Mouse (Mus musculus) retina, adult 2 months (tissue): ENCODE results near the gene Msi2.

ENCODE experiments used
- DNase-seq: peaks from one replicate; pipeline ENCODE4 v3.0.0-alpha.2; 2012; ENCODE audit warnings: low read depth, low spot score

The Msi2 gene

DNA sequence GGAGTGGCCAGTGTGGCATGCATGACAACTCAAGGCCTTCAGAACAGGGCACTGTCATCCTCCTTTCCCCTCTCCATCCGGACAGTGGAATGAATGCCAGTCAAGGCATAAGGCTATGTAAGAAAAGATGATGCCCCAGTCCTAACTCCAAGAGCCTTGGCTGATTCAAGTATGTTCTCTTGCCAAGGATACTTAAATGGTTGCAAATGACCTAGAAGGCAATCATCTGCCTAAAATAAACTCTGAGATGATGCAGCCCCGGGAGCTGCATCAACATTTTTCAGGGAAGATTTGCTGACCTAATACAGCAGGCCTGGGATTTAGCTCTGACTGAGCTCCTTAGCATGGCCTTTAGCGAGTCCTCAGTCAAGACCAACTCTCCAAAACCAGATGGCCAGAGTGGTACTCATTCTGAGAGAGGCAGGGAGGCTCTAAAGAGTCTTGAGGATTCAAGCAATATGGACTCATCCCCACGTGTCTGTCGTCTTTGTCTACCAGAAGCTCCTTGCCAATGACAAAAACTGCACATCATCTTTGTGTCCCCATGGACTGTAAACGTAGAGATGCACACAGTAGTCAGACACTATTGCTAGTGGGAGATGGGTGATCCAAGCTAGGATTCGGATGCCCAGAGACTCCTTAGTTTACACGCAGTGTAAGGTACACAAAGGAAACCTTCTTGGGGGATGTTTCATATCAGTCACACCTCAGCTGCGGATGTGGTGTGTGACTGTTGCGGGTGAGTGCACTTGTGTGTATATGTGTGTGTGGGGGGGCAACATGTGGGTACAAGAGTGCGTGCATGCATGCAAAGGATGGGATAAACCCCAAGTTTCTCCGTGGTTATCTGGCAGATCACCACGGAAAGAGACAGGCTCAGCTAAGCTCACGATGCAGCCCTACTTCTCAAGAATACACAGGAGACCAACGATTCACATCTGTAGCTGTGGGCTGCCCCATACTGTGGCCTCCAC is 176.4 kb downstream of the Msi2 start:
- DNase-seq = peak; percentile 26

DNA sequence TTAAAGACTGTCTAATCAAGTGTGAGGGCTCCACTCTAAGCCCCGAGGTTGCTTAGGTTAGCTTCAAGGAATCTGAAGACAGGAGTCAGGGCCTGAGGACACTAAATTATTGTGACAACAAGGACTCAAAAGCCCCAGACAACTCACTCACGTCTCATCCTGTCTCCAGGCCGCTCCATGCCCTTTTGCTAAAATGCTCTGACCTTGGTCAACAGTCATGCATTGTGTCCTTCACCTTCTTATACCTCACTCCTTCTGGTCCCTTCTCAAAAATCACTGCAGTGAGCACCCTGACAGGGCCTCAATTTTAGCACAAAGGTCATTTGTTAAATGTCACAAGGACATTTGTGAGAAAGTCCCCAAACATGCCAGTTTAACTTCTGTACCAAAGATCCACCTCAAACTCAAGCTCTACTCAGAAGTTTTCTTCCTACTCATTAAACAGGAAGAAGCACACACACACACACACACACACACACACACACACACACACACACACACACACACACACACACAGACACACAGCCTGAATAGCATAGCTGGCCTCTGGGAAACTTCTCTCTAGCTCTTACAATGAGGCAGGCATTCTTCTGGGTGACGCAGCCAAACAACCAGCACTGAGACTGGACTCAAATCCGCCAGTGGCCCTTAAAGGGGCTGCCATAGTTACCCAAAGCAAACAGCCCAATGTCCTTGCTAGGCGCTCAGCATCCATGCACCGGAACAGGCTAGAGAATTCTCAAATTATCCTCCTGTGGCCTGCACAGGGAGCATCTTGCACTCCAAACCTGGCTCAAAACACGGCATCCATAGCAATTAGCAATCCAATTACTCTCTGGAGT is 178.5 kb downstream of the Msi2 start:
- DNase-seq = no peak

DNA sequence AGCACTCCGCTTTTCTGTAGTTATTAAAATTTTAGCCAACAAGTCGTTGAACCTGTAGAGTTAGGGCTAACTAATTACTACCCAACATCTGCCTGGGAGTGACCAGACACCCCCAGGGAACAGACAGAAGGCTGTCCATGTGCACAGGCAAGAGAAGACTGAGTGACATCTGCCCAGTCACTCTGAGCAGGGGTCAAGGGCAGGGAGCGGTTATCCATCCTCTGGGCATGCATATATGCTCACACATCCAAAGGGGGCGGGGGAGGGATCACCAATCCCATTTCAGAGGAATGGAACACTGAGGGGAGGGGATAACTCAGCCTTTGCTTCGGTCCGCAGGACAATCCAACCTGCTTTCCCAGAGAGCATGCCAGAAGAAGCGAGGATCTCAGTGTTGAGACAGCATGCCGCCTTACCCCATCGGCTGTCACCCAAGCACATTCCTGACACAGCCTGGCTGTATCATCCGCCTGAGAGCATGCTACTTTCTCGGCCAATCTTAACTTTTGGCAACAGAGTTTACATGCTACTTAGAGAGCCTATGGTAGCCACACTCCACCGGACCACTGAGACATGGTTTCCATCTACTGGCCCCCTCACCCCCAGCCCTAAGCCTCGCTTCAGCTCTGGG is 179.5 kb downstream of the Msi2 start:
- no peak for DNase-seq

DNA sequence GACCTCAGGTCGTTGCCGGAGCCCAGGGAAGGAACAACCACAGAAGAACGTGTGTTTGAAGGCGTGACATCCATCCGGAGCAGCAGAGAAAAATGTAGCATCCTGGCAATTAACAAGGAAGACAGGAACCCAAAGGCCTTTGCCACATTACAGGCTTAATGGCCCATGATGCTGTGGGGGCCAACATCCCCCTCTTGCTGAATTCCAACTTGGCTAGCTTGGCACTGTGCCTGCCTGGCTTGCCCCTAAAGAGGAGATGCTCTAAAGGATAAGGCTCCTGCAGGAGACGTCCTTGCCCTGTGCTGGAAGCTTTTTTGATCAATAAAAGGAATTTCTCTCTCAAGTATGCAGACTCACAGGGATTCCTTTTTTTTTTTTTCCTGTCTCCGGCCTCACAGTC is 181.0 kb downstream of the Msi2 start:
- DNase-seq = no peak

DNA sequence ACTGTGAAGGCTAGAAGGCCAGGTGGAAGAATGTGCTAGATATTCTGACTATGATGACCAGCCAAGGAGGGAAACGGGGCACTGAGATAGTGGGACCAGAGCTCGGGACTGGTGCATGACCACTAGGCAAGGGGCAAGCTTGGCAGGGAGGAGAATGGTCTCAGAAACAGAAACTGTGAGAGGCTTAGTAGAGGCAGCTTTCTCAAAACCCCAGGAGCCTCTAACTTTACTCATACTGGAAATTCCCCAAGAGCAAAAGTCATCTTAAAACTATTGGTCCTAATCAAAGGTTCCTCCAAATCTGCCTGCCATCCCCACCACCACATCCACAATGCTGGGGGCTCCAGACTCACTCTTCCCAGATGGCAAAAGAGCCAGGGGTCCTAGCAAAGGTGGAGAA is 181.5 kb downstream of the Msi2 start:
- DNase-seq = no peak

DNA sequence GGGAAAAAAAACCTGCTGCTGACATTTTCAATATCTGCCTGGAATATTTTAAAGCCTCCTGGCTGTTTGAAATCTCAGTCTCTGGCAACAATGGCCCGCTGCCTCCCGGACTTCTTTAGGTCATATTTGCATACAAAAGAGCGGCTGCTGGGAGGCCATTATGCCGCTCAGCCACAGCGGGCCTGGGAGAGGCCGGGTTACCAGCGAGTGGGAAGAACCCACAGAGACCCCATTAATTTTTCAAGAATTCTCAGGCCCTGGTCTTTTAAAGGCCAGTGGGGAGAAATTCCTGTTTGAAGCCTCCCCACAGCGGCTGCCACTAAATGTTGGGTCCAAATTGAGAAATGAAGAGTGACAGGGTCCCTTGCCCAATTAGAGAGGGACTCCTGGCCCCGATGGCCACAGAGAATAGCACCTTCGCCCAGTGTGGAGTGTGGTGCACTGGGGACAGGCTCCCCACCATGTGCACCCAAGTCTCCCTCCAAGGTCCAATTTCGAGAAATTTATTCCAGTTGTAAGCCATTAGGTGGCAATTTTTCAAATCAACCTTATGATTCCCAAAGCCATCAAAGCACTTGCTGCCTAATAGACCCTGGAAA is 183.9 kb downstream of the Msi2 start:
- DNase-seq = no peak

DNA sequence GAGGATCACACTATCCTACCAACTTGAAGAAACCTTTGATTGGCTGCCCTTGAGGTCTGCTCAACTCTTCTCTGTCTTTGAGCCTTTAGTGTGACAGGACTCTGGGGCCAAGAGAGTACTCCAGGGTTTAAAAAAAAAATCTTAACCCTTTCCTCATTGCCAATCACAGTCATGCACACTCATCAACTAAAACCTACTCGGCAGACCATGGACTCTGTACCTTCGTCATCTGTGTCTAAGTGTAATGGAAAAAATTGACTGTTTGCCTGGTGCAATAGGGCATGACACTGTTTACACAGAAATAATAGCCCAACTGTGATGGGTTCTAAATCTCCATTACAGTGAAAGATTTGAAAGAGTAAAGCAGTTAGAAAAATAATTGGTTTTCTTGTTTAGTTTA is 186.3 kb downstream of the Msi2 start:
- DNase-seq = no peak

DNA sequence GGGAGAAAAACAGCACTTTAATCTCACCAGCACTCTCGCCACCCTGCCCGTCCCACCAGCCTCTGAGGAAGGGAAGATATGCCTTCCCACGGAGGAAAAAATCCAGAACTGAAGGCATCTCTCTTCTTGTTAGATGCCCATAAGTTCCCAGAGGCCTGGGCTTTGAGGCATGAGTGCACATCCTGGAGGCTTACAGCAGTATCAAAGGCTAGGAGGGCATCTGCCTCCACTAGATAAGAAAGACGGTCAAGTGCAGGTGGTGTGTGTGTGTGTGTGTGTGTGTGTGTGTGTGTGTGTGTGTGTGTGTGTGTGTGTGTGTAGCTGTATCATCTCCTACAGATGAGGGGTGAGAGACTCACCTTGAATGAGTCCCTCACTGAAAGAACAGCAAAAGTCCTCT is 188.3 kb downstream of the Msi2 start:
- DNase-seq = no peak

DNA sequence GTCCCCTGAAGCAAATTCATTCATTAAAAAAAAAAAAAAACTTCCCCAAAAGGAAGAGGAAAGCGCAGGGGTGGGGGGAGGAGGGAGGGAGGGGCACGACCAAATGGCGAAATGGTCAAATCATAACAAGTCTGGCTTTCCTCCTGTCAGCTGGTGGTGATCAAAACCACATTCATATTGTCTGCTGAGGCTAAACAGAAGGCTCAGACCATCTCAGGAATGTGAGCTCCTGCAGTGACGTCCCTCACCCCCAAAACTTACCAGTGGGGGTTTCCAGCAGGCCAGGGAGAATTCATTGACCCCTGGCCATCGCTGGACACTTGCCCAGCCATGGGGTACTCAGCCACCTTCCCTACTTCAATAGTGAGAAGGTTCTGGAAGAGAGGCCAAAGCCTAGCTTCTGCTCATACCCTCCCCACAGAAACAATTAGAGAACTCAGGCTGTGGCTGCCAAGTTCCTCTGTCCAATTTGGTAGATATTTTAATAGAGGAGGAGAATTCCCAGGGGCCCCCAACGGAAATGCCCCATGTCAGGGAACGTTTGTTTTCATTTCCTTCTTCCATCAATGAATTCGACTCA is 189.7 kb downstream of the Msi2 start:
- DNase-seq = no peak

DNA sequence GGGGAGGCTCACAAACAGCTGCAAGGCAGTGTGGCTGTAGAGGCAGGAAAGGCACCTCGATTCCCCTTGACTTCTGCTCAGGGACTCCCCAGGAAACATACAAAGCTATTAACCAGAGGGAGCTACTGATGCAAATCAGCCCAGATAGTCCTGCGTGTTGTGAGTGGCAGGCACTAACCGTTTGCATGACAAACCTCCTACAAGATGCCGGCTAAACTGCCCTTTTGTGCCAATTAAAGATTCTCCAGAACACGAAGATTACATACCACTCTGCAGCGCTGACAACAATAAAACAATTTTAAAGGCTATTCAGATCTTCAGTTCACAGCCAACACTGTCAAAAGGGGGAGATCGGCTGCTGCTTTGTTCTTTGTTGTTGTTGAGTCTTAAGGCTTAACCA is 191.6 kb downstream of the Msi2 start:
- DNase-seq = no peak

DNA sequence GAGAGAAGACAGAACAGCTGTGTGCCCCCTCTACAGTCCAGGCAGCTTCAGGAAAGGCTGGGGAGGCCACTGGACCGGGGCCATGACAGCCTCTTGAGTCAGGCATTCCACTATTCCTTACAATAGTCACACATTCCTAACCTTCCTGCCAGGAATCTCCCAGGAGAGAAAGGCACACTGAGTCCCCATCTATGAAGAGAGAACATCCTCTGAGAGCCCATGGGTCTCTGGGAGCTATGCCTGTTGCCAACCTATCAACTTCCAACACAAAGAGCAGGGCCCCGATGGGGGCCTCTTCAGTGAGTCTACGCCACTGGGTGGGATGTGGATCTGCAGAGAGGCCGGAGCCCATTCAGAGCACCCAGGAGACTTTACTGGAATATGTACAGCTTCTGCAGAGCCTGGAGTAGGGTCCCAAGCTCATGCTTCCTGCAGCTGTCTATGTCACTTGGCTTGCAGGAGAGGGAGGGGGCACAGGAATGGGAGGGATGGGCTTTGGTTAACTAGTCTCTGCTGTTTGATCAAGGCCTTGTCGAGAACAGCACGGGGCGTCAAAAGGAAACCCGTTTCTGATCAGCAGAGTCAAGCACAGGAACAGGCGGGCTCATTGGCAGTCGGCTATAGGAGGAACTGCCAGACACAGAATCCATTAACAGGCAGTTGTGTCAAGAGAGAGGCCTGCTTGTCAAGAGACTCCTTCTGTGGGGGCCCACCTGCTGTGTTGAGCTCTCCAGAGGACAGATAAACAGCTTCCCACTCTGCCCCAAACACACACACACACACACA is 193.3 kb downstream of the Msi2 start:
- no peak for DNase-seq

DNA sequence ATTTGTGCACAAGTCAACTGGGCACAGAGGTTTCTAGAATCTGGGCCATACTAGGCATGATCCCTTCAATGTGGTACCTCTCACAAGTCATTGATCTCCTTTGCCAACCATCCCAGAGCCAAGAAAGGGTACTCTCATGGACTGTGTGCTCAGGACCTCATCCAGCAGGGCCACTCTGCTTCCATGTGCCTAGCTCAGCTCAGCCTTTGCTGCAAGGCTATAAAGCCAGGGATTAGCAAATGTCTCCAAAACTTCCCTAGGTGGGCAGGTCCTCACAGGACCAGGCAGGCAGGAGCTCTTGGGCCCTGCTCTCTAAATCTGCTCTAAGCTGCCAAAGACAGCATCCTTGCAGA is 193.9 kb downstream of the Msi2 start:
- no peak for DNase-seq

DNA sequence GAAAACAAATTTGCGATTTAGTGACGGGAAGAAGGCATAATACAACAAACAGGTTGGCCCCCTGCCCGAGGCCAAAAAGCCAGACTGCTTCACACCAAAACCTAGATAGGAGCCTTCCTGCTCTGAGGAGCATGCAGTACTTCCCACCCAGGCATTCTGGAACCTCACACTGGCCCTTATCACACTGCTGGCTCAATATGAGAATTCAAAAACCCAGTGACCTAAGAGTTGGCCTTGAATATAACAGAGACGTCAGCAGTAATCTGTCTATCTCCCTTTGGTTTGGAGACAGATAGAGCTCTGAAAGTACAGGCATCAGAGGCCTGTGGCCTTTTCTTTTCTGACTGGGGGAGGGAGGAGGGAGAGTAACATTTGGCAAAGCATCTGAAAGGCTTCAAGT is 194.4 kb downstream of the Msi2 start:
- DNase-seq = no peak

DNA sequence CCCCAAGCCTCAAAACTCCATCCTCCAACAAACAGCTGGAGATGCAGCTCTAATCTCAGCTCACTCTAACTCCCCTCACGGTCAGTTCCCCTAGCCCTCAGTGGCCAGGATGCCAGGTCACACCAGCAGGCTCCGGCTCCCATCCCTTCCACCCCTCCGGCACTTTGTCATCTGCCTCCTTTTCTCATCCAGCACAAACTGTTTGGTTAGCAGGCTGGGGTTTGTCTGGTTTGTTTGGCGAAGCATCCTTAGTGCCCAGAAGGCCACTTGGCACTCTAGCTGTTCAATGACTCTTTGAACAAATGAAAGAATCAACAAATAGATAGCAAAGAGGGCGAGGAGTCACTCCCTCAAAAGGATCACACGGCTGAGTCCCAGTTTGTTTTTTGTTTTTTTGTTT is 194.8 kb downstream of the Msi2 start:
- DNase-seq = no peak

DNA sequence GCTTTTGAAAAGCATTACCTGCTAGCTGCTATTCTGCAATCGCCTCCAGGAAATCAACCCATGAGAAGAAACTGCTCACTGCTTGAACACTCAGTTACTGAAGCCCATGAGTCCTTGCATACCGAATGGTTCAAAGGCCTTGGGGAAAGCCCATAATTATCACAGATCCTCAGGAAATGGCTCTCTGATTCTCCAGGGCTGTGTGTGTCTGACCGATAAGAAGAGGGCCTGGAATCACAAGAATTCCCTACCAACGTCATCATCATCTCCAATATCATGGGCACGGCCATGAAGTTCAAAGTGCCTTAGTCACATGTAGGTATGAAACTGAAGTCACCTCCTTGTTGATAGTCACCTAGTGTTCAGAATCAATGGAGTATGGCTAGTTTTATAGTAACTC is 196.2 kb downstream of the Msi2 start:
- DNase-seq = no peak

DNA sequence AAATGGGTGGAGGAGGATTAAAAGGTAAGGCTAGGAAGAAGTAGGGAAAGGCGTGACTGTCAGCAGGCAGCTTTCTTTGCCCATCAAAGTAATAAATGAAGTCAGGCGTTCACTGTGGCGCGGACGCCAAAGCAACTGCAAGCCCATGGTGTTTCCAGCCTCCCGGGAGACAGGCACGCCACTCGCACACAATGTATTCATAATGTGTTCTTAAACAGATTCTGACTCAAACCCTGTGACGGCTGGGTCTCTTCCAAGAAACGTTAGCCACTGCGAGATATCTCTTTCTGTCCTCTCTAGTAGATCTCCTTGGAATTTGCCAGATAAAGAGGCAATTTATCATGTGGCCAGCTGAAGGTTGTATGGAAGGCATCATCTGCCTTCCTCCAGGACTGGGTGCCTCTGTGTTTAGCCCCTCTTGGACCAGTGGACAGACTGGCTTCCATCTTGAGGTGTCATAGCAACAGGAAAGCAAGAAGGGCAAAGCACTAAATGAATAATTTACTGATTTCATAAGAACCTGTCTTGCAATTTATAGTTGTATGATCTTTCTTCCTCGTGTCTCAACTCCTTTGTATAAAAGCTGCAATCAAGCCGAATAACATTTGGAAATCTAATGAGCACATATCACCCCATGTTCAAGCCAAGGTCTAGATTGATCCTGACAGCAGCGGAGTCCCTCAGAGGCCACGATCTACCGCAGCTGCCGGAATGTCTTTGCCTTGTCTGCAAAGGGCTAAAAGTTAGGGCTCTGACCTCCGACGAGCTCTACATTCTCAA is 197.2 kb downstream of the Msi2 start:
- no peak for DNase-seq

DNA sequence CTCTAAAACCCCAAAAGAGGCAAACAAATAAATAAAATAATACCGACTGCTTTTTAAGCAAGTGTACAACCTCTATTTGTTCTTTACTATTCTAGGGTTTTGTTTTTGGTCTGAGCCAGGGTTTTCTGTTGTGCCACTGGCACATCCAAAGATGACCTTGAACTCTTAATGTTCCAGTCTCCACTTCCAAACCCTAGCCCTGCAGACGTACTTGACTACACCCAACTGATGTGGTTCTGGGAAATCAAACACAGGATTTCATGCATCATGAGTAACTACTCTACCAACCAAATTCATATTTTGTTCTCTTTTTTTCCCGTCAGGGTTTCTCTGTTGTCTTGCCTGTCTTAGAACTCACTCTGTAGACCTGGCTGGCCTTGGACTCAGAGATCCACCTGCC is 200.0 kb downstream of the Msi2 start:
- DNase-seq = no peak

DNA sequence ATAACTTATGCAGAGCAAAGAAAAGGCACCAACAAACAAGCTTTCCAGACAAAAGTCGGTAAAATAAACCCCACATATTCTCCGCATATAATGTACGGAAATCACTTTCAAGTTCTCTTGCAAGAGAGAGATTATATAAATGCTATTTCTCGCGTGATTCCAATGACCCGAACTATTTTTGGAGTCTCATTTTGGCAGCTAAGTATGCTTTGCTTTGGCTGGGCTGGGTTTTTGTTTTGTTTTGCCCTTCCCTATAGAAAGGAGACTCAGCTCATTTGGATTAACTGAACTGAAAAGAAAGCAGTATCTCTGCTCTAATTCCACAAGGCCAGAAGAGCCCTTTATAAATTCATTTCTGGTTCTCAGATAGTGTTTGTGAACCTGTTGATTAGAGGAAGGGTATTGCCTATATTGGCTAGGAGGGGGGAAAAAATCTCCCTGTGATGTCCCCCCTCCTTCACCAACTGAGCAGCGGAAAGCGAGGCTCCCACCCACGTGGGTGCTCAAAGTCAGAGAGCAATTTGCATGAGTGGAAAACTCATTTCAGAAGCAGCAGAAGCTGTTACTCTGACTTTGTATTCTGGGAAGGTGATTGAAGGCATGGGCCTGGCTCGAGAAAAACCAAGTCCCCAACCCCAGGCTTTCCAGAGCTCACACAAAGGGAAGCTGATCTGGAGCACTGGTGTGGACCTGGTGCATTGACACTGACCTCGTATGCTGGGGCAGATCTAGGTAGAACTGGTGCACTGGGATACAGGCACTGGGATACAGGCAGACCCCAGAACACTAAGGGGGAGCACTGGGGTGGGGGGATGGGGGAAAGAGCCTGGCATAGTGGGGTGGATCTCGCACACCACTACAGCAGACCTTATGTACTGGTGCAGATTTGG is 201.5 kb downstream of the Msi2 start:
- no peak for DNase-seq
